Mouse (Mus musculus) lung, embryonic 16.5 days (tissue): Measurements from ENCODE around the gene Sap30bp. TPM values are rescaled to one million over a fixed set of nuclear protein-coding genes. Genes with fewer than 3 reads are reported as not detected.

Source experiments
- ATAC-seq: fragments of 200-750 bp; cut with Nextera tagmentation; 2 replicates; pipeline ENCODE4 v1.8.0; 2017; ENCODE audit warnings: low read depth, mild to moderate bottlenecking, moderate library complexity
- H3K27ac ChIP-seq: fragments of 300-500 bp; sonication (generic); 2 replicates; pipeline ENCODE4 v1.5.1; 2014; ENCODE audit warnings: mild to moderate bottlenecking, control low read depth, low read length
- H3K27me3 ChIP-seq: fragments of 300-500 bp; sonication (generic); 2 replicates; pipeline ENCODE4 v1.6.1; 2014; ENCODE audit warnings: low read depth, low read length, mixed read lengths; ENCODE audit not compliant: control insufficient read depth, insufficient read depth
- H3K36me3 ChIP-seq: fragments of 300-500 bp; sonication (generic); 2 replicates; pipeline ENCODE4 v1.6.1; 2014; ENCODE audit warnings: low read length; ENCODE audit not compliant: control insufficient read depth, insufficient read depth
- H3K4me1 ChIP-seq: fragments of 300-500 bp; sonication (generic); replicated peaks from 2 replicates; pipeline ENCODE4 v1.6.1; 2014; ENCODE audit warnings: low read length, mixed read lengths; ENCODE audit not compliant: control insufficient read depth, insufficient read depth
- H3K4me2 ChIP-seq: fragments of 300-500 bp; sonication (generic); 2 replicates; pipeline ENCODE4 v1.6.1; 2014; ENCODE audit warnings: low read depth, low read length, control low read depth
- H3K4me3 ChIP-seq: fragments of 300-500 bp; sonication (generic); 2 replicates; pipeline ENCODE4 v1.5.1; 2014; ENCODE audit warnings: mild to moderate bottlenecking, low read length, control low read depth
- H3K9ac ChIP-seq: fragments of 300-500 bp; sonication (generic); 2 replicates; pipeline ENCODE4 v1.6.1; 2014; ENCODE audit warnings: low read length, control low read depth
- H3K9me3 ChIP-seq: fragments of 300-500 bp; sonication (generic); 2 replicates; pipeline ENCODE4 v1.6.1; 2016; ENCODE audit warnings: low read length; ENCODE audit not compliant: control insufficient read depth
- WGBS: fragments of 180-500 bp; shearing (Covaris S2); extraction: QIAGEN DNeasy Blood & Tissue Kit; methylation state at CpG from one replicate; pipeline ENCODE4 v1.1.7; 2014; 5-methylcytosine and 5-hydroxymethylcytosine counted together
- polyA plus RNA-seq: library from polyadenylated mRNA; unstranded; fragments of >200 nt; fragmentation: Nextera tagmentation; extraction: Ambion mirVana; gene quantifications from 2 replicates; pipeline ENCODE4 v1.2.1, GENCODE M21; 2015

Gene Sap30bp
- polyA plus RNA-seq, 1 experiment from 2014 or later: 36.8 TPM

GRCm38 (mm10) chr11:115945247-115945646, 12.2 kb downstream of the Sap30bp start:
- Histone ChIP-seq H3K27ac (no peak overlapping the region), H3K4me2 (no peak overlapping the region), H3K9me3 (no peaks in the 10 kb centered on the region), H3K4me3 (no peak overlapping the region), H3K4me1 (no peaks in the 10 kb centered on the region), H3K9ac (no peak overlapping the region), H3K27me3 (no peaks in the 10 kb centered on the region), H3K36me3 (peaks cover 12% of the 10 kb centered on the region)
- no peak for ATAC-seq
- WGBS: 88% methylated on average over 7 of the region's 8 CpGs

DNA sequence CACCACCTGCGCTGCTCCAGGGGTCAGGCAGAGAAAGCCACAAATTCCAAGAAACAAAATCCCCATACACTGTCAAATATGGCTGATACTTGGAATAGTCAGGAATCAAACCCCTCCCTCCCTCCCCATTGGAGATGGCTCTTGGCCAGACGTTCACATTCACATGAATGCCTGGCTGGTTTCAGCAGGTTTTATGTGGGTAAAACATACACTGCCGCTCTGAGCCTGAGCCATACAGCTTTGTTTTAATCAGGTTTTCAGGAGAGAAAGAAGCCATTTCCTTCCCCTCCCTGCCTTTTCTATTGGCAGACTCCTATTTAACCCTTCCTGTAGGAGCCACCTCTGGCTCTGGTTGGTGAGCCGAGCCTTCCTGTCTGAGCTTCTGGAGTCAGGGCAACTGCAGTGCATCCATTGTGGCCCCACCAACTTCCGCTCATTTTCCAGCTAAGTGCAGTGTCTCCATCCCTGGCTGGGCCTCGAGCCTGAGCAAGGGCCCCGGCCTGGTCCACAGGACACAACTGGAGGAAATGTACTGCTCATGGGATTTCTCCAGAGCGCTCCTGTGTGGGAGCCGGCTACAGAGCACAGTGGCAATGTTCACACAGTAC, 13.2 kb downstream of the Sap30bp start:
- peak; percentile 28; the same call in 1 of the 2 replicates for ATAC-seq
- H3K27me3 ChIP-seq: no peaks in the 10 kb centered on the region
- H3K9me3 ChIP-seq: no peaks in the 10 kb centered on the region
- H3K4me1 ChIP-seq: no peaks in the 10 kb centered on the region
- no peak overlapping the region; the same call in 1 of the 2 replicates for H3K27ac ChIP-seq
- H3K9ac ChIP-seq: no peak overlapping the region
- no peak overlapping the region for H3K4me3 ChIP-seq
- peaks cover 7% of the 10 kb centered on the region for H3K36me3 ChIP-seq
- WGBS: 73% methylated on average over 9 of the region's 9 CpGs
- no peak overlapping the region for H3K4me2 ChIP-seq

GRCm38 (mm10) chr11:115948316-115948715, 15.2 kb downstream of the Sap30bp start:
- no peak for ATAC-seq
- H3K9ac ChIP-seq: no peak overlapping the region
- H3K4me3 ChIP-seq: no peak overlapping the region
- no peak overlapping the region for H3K27ac ChIP-seq
- no peaks in the 10 kb centered on the region for H3K9me3 ChIP-seq
- H3K27me3 ChIP-seq: no peaks in the 10 kb centered on the region
- no peaks in the 10 kb centered on the region for H3K4me1 ChIP-seq
- 88% methylated on average over 9 of the region's 9 CpGs for WGBS
- H3K4me2 ChIP-seq: no peak overlapping the region
- peaks cover 4% of the 10 kb centered on the region; the same call in 1 of the 2 replicates for H3K36me3 ChIP-seq

DNA sequence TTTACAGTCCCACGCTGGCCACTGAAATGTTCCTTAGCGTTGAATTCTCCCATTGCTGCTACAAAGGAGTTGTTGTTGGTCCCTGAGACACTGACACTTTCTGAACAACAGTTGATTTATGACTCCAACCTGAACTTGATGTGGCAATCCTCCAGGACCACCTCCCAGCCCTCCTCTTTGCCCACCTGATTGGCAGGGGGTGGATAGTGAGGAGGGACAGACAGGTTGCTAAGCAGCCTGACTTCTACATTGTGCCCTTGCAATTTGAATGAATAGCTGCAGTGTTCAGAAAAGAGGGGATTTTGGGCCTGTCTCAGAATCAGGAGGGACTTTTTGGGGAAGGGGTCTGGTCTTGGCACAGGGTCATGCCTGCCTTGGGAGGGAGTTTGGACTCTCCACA, 17.6 kb downstream of the Sap30bp start:
- no peak overlapping the region for H3K4me2 ChIP-seq
- ATAC-seq: no peak
- H3K9me3 ChIP-seq: no peaks in the 10 kb centered on the region
- H3K36me3 ChIP-seq: peaks cover 10% of the 10 kb centered on the region; the same call in 1 of the 2 replicates
- no peak overlapping the region for H3K4me3 ChIP-seq
- no peak overlapping the region for H3K9ac ChIP-seq
- 0 out of 2 replicates have a peak, but pooled peaks cover 3% of the 10 kb centered on the region for H3K4me1 ChIP-seq
- WGBS: 91% methylated on average over 2 of the region's 2 CpGs
- H3K27ac ChIP-seq: no peak overlapping the region
- no peaks in the 10 kb centered on the region for H3K27me3 ChIP-seq

DNA sequence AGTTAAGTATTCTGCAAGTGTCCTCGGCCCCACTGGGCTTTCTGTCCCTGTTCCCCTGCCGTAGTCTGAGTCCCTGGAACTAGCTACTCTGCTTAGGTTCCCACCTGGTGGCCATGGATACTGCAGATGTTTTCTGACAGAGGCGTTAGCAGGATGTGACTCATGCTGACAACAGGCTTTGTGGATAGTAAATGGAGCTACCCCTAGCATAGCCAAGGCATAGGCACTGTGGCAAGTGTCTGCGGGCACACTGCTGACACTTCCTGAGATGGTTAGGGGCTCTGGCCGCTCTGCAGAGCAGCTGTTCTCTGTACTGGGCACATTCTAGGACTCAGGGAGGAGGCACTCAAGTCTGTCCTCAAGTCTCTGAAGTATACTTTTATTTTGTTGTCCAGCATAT, 21.6 kb downstream of the Sap30bp start:
- Histone ChIP-seq H3K4me2 (no peak overlapping the region), H3K36me3 (peaks cover 22% of the 10 kb centered on the region), H3K9ac (no peak overlapping the region), H3K27me3 (no peaks in the 10 kb centered on the region), H3K27ac (no peak overlapping the region), H3K9me3 (no peaks in the 10 kb centered on the region), H3K4me3 (no peak overlapping the region), H3K4me1 (0 out of 2 replicates have a peak, but pooled peaks cover 3% of the 10 kb centered on the region)
- no peak for ATAC-seq
- 80% methylated on average over 5 of the region's 5 CpGs for WGBS

GRCm38 (mm10) chr11:115955195-115955858, 22.2 kb downstream of the Sap30bp start:
- no peak overlapping the region for H3K4me3 ChIP-seq
- no peak overlapping the region for H3K9ac ChIP-seq
- peaks cover 22% of the 10 kb centered on the region for H3K36me3 ChIP-seq
- H3K27me3 ChIP-seq: no peaks in the 10 kb centered on the region
- ATAC-seq: peak; percentile 61; the same call in 1 of the 2 replicates
- no peak overlapping the region for H3K4me2 ChIP-seq
- no peaks in the 10 kb centered on the region for H3K9me3 ChIP-seq
- H3K4me1 ChIP-seq: 0 out of 2 replicates have a peak, but pooled peaks cover 3% of the 10 kb centered on the region
- 60% methylated on average over 10 of the region's 10 CpGs for WGBS
- peak overlapping the region; percentile 39; the same call in 1 of the 2 replicates for H3K27ac ChIP-seq

GRCm38 (mm10) chr11:115956453-115956852, 23.4 kb downstream of the Sap30bp start:
- no peak overlapping the region for H3K4me3 ChIP-seq
- peak overlapping the region; percentile 50 for H3K27ac ChIP-seq
- 0 out of 2 replicates have a peak overlapping the region, but pooled peaks have one; percentile 17 for H3K9ac ChIP-seq
- peak; percentile 46 for ATAC-seq
- H3K36me3 ChIP-seq: peaks cover 23% of the 10 kb centered on the region
- WGBS: 45% methylated on average over 4 of the region's 4 CpGs
- H3K27me3 ChIP-seq: no peaks in the 10 kb centered on the region
- H3K4me1 ChIP-seq: 0 out of 2 replicates have a peak, but pooled peaks cover 3% of the 10 kb centered on the region
- H3K9me3 ChIP-seq: no peaks in the 10 kb centered on the region
- H3K4me2 ChIP-seq: no peak overlapping the region

DNA sequence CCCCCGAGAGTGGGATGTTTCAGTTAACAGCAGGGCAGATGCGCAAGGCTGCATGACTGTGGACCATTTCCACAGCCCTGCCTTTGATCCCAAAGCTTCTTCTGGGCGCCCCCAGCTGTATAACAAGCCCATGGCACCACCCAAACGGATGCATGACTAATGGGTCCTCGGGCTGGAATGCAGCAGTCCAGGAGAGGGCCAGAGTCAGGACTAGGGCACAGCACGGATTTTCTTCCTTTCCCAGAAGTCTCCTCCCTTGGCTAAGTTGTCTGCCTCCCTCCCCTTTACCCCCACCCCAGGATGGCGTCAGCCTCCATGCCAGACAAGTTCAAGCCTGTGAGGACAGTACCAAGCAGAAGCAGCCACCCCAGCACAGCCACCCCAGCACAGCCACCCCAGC, 24.9 kb downstream of the Sap30bp start:
- Histone ChIP-seq H3K27me3 (no peaks in the 10 kb centered on the region), H3K9me3 (no peaks in the 10 kb centered on the region), H3K4me2 (no peak overlapping the region), H3K4me1 (0 out of 2 replicates have a peak, but pooled peaks cover 3% of the 10 kb centered on the region), H3K4me3 (no peak overlapping the region), H3K9ac (no peak overlapping the region), H3K36me3 (peaks cover 25% of the 10 kb centered on the region), H3K27ac (no peak overlapping the region)
- no peak for ATAC-seq
- WGBS: 62% methylated on average over 7 of the region's 7 CpGs

- 97% methylated on average over 9 of the region's 9 CpGs for WGBS
- no peak overlapping the region for H3K4me3 ChIP-seq
- no peak overlapping the region for H3K4me2 ChIP-seq
- H3K27ac ChIP-seq: no peak overlapping the region
- no peak for ATAC-seq
- peaks cover 21% of the 10 kb centered on the region for H3K36me3 ChIP-seq
- no peaks in the 10 kb centered on the region for H3K27me3 ChIP-seq
- no peaks in the 10 kb centered on the region for H3K9me3 ChIP-seq
- H3K4me1 ChIP-seq: 0 out of 2 replicates have a peak, but pooled peaks cover 3% of the 10 kb centered on the region
- H3K9ac ChIP-seq: no peak overlapping the region
Observed at GRCm38 (mm10) chr11:115959018-115959417, 25.9 kb downstream of the Sap30bp start.
